Mouse (Mus musculus) c-Kit-positive CD71-positive TER-119-negative erythroid progenitor cells, embryonic 14.5 days (primary cell): ENCODE data around the gene Gm10719.
A peak's percentile ranks its signal among the peaks of the same experiment; 100 is the strongest.
"Not testable (repeated sequence)": the region's sequence is repeated elsewhere in the genome, so short reads cannot be mapped to it uniquely, and the experiment has no call there.

Experiments
- DNase-seq: peaks from one replicate; pipeline ENCODE4 v3.0.0-alpha.2; 2013; ENCODE audit warnings: low read depth

Gm10719 gene

DNA sequence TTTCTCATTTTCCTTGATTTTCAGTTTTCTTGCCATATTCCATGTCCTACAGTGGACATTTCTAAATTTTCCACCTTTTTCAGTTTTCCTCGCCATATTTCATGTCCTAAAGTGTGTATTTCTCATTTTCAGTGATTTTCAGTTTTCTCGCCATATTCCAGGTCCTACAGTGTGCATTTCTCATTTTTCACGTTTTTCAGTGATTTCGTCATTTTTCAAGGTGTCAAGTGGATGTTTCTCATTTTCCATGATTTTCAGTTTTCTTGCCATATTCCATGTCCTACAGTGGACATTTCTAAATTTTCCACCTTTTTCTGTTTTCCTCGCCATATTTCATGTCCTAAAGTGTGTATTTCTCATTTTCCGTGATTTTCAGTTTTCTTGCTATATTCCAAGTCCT is 8.4 kb downstream of the Gm10719 start:
- DNase-seq = not testable (repeated sequence)

DNA sequence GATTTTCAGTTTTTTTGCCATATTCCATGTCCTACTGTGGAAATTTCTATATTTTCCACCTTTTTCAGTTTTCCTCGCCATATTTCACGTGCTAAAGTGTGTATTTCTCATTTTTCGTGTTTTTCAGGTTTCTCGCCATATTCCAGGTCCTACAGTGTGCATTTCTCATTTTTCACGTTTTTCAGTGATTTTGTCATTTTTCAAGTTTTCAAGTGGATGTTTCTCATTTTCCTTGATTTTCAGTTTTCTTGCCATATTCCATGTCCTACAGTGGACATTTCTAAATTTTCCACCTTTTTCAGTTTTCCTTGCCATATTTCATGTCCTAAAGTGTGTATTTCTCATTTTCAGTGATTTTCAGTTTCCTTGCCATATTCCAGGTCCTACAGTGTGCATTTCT is 8.9 kb downstream of the Gm10719 start:
- DNase-seq = not testable (repeated sequence)

DNA sequence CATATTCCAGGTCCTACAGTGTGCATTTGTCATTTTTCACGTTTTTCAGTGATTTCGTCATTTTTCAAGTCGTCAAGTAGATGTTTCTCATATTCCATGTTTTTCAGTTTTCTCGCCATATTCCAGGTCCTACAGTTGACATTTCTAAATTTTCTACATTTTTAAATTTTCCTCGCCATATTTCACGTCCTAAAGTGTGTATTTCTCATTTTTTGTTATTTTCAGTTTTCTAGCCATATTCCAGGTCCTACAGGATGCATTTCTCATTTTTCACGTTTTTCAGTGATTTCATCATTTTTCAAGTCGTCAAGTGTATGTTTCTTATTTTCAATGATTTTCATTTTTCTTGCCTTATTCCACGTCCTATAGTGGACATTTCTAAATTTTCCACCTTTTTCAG is 9.5 kb downstream of the Gm10719 start:
- not testable (repeated sequence) for DNase-seq

DNA sequence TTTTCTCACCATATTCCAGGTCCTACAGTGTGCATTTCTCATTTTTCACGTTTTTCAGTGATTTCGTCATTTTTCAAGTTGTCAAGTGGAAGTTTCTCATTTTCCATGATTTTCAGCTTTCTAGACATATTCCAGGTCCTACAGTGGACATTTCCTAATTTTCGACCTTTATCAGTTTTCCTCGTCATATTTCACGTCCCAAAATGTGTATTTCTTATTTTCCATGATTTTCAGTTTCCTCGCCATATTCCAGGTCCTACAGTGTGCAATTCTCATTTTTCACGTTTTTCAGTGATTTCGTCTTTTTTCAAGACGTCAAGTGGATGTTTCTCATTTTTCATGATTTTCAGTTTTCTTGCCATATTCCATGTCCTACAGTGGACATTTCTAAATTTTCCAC is 10.0 kb downstream of the Gm10719 start:
- not testable (repeated sequence) for DNase-seq

DNA sequence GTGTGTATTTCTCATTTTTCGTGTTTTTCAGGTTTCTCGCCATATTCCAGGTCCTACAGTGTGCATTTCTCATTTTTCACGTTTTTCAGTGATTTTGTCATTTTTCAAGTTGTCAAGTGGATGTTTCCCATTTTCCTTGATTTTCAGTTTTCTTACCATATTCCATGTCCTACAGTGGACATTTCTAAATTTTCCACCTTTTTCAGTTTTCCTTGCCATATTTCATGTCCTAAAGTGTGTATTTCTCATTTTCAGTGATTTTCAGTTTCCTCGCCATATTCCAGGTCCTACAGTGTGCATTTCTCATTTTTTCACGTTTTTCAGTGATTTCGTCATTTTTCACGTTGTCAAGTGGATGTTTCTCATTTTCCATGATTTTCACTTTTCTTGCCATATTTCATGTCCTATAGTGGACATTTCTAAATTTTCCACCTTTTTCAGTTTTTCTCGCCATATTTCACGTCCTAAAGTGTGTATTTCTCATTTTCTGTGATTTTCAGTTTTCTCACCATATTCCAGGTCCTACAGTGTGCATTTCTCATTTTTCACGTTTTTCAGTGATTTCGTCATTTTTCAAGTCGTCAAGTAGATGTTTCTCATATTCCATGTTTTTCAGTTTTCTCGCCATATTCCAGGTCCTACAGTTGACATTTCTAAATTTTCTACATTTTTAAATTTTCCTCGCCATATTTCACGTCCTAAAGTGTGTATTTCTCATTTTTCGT is 12.2 kb downstream of the Gm10719 start:
- not testable (repeated sequence) for DNase-seq

DNA sequence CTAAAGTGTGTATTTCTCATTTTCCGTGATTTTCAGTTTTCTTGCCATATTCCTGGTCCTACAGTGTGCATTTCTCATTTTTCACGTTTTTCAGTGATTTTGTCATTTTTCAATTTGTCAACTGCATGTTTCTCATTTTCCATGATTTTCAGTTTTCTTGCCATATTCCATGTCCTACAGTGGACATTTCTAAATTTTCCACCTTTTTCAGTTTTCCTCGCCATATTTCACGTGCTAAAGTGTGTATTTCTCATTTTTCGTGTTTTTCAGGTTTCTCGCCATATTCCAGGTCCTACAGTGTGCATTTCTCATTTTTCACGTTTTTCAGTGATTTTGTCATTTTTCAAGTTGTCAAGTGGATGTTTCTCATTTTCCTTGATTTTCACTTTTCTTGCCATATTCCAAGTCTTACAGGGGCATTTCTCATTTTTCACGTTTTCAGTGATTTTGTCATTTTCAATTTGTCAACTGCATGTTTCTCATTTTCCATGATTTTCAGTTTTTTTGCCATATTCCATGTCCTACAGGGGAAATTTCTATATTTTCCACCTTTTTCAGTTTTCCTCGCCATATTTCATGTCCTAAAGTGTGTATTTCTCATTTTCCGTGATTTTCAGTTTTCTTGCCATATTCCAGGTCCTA is 13.6 kb downstream of the Gm10719 start:
- peak; percentile 87 for DNase-seq

DNA sequence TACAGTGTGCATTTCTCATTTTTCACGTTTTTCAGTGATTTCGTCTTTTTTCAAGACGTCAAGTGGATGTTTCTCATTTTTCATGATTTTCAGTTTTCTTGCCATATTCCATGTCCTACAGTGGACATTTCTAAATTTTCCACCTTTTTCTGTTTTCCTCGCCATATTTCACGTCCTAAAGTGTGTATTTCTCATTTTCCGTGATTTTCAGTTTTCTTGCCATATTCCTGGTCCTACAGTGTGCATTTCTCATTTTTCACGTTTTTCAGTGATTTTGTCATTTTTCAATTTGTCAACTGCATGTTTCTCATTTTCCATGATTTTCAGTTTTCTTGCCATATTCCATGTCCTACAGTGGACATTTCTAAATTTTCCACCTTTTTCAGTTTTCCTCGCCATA is 17.1 kb downstream of the Gm10719 start, which contains the start of gene Gm17535:
Gene Gm17535 (plus strand): TSS at position 301 of the 400 bp plus-strand sequence.
- DNase-seq = not testable (repeated sequence)

DNA sequence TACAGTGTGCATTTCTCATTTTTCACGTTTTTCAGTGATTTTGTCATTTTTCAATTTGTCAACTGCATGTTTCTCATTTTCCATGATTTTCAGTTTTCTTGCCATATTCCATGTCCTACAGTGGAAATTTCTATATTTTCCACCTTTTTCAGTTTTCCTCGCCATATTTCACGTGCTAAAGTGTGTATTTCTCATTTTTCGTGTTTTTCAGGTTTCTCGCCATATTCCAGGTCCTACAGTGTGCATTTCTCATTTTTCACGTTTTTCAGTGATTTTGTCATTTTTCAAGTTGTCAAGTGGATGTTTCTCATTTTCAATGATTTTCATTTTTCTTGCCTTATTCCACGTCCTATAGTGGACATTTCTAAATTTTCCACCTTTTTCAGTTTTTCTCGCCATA is 19.4 kb downstream of the Gm10719 start, which contains the start of gene Gm10715:
Gene Gm10715 (plus strand): TSS at position 301 of the 400 bp plus-strand sequence.
- DNase-seq = not testable (repeated sequence)

DNA sequence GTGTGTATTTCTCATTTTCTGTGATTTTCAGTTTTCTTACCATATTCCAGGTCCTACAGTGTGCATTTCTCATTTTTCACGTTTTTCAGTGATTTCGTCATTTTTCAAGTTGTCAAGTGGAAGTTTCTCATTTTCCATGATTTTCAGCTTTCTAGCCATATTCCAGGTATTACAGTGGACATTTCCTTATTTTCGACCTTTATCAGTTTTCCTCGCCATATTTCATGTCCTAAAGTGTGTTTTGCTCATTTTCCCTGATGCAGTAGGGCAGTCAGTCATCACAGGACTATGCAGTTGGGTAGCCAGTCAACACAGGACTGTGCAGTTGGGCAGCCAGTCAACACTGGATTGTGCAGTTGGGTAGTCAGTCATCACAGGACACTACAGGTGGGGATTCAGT is 21.0 kb downstream of the Gm10719 start:
- DNase-seq = not testable (repeated sequence)
